Mouse (Mus musculus) liver, adult 2 months (tissue): ENCODE results near the gene Zfp46.

ENCODE experiments used
- CTCF ChIP-seq: fragments of 200-500 bp; IDR thresholded peaks from 2 replicates; pipeline ENCODE4 v1.5.1; 2011; ENCODE audit warnings: low read depth, low read length, control low read depth
- POLR2A ChIP-seq: fragments of 200-500 bp; IDR thresholded peaks from 2 replicates; pipeline ENCODE4 v1.6.1; 2011; ENCODE audit warnings: low read length, control low read depth; ENCODE audit not compliant: insufficient read depth; ENCODE audit errors: extremely low read depth

DNA sequence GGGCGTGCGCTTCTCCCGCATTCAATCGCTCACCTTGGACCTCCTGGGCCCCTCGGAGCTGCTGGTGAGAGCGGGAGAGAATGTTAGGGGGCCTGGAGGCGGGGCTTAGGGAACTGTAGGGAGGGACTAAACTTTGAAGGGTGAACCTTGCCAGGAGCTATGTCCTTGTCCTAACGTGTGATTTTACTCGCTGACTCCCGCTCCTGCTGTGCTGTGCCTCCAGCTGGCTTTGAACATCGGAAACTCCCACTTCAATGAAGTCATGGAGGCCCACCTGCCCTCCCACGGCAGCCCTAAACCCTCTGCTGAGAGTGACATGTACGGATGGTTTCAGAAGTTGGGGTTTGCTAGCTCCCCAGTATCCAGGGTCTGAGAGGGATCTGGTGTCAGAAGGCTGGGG lies 45.8 kb upstream of the Zfp46 start:
- TF ChIP-seq CTCF (no peak), POLR2A (no peak)
